Mouse (Mus musculus) neural tube, embryonic 14.5 days (tissue): Measurements from ENCODE around the gene Colgalt2. TPM values are rescaled to one million over a fixed set of nuclear protein-coding genes. Genes with fewer than 3 reads are reported as not detected.
A peak's percentile ranks its signal among the peaks of the same experiment; 100 is the strongest.

Experiments
- ATAC-seq: fragments of 200-750 bp; cut with Nextera tagmentation; 2 replicates; pipeline ENCODE4 v1.8.0; 2017; ENCODE audit warnings: low read depth, mild to moderate bottlenecking, moderate TSS enrichment, moderate library complexity
- H3K27ac ChIP-seq: fragments of 300-500 bp; sonication (generic); 2 replicates; pipeline ENCODE4 v1.5.1; 2014; ENCODE audit warnings: low read depth, mild to moderate bottlenecking, control low read depth, low read length, moderate library complexity, mixed read lengths
- H3K27me3 ChIP-seq: fragments of 300-500 bp; sonication (generic); 2 replicates; pipeline ENCODE4 v1.6.1; 2014; ENCODE audit warnings: low read length; ENCODE audit not compliant: control insufficient read depth, insufficient read depth
- H3K36me3 ChIP-seq: fragments of 300-500 bp; sonication (generic); 2 replicates; pipeline ENCODE4 v1.6.1; 2014; ENCODE audit warnings: low read length, mixed read lengths; ENCODE audit not compliant: control insufficient read depth, insufficient read depth
- H3K4me1 ChIP-seq: fragments of 300-500 bp; sonication (generic); 2 replicates; pipeline ENCODE4 v1.6.1; 2014; ENCODE audit warnings: low read length; ENCODE audit not compliant: control insufficient read depth, insufficient read depth
- H3K4me2 ChIP-seq: fragments of 300-500 bp; sonication (generic); 2 replicates; pipeline ENCODE4 v1.6.1; 2014; ENCODE audit warnings: mild to moderate bottlenecking, low read depth, low read length, control low read depth
- H3K4me3 ChIP-seq: fragments of 300-500 bp; sonication (generic); 2 replicates; pipeline ENCODE4 v1.5.1; 2014; ENCODE audit warnings: low read depth, low read length, control low read depth, mixed read lengths
- H3K9ac ChIP-seq: fragments of 300-500 bp; sonication (generic); replicated peaks from 2 replicates; pipeline ENCODE4 v1.6.1; 2014; ENCODE audit warnings: low read depth, mild to moderate bottlenecking, control low read depth, low read length, mixed read lengths
- H3K9me3 ChIP-seq: fragments of 300-500 bp; sonication (generic); 2 replicates; pipeline ENCODE4 v1.6.1; 2016; ENCODE audit warnings: low read length; ENCODE audit not compliant: control insufficient read depth
- WGBS: fragments of 180-500 bp; shearing (Covaris S2); extraction: QIAGEN DNeasy Blood & Tissue Kit; methylation state at CpG from one replicate; pipeline ENCODE4 v1.1.7; 2014; 5-methylcytosine and 5-hydroxymethylcytosine counted together
- polyA plus RNA-seq: library from polyadenylated mRNA; unstranded; fragments of >200 nt; fragmentation: Nextera tagmentation; extraction: Ambion mirVana; gene quantifications from 2 replicates; pipeline ENCODE4 v1.2.1, GENCODE M21; 2014

Gene Colgalt2
- polyA plus RNA-seq, 1 experiment from 2014 or later: 4.2 TPM

GRCm38 (mm10) chr1:152517057-152517570 lies 117.5 kb downstream of the Colgalt2 start:
- Histone ChIP-seq H3K27me3 (no peaks in the 10 kb centered on the region), H3K27ac (no peak overlapping the region), H3K9me3 (no peaks in the 10 kb centered on the region), H3K36me3 (no peaks in the 10 kb centered on the region), H3K4me2 (no peak overlapping the region), H3K9ac (no peak overlapping the region), H3K4me1 (no peaks in the 10 kb centered on the region), H3K4me3 (no peak overlapping the region)
- 86% methylated on average over 4 of the region's 4 CpGs for WGBS
- ATAC-seq: no peak

GRCm38 (mm10) chr1:152518971-152519370 lies 119.3 kb downstream of the Colgalt2 start:
- WGBS: 95% methylated on average over 8 of the region's 8 CpGs
- H3K36me3 ChIP-seq: peaks cover 1% of the 10 kb centered on the region; the same call in 1 of the 2 replicates
- no peak overlapping the region for H3K9ac ChIP-seq
- no peak overlapping the region for H3K4me2 ChIP-seq
- no peaks in the 10 kb centered on the region for H3K9me3 ChIP-seq
- no peaks in the 10 kb centered on the region for H3K4me1 ChIP-seq
- no peaks in the 10 kb centered on the region for H3K27me3 ChIP-seq
- no peak for ATAC-seq
- no peak overlapping the region for H3K27ac ChIP-seq
- H3K4me3 ChIP-seq: no peak overlapping the region

GRCm38 (mm10) chr1:152520798-152521575 lies 121.4 kb downstream of the Colgalt2 start:
- 78% methylated on average over 16 of the region's 16 CpGs for WGBS
- Histone ChIP-seq H3K4me3 (no peak overlapping the region), H3K4me1 (no peaks in the 10 kb centered on the region), H3K4me2 (no peak overlapping the region), H3K9ac (no peak overlapping the region), H3K27ac (no peak overlapping the region), H3K9me3 (no peaks in the 10 kb centered on the region), H3K36me3 (peaks cover 6% of the 10 kb centered on the region; the same call in 1 of the 2 replicates), H3K27me3 (no peaks in the 10 kb centered on the region)
- 0 out of 2 replicates have a peak, but pooled peaks have one; percentile 29 for ATAC-seq

- Histone ChIP-seq H3K4me1 (no peaks in the 10 kb centered on the region), H3K9me3 (no peaks in the 10 kb centered on the region), H3K9ac (no peak overlapping the region), H3K36me3 (peaks cover 6% of the 10 kb centered on the region; the same call in 1 of the 2 replicates), H3K27ac (no peak overlapping the region), H3K27me3 (no peaks in the 10 kb centered on the region), H3K4me2 (no peak overlapping the region), H3K4me3 (no peak overlapping the region)
- 92% methylated on average over 3 of the region's 3 CpGs for WGBS
- no peak for ATAC-seq
Observed at GRCm38 (mm10) chr1:152522226-152522625, 122.6 kb downstream of the Colgalt2 start.

GRCm38 (mm10) chr1:152523292-152523691 lies 123.7 kb downstream of the Colgalt2 start:
- peaks cover 6% of the 10 kb centered on the region; the same call in 1 of the 2 replicates for H3K36me3 ChIP-seq
- 86% methylated on average over 11 of the region's 11 CpGs for WGBS

GRCm38 (mm10) chr1:152524098-152524892 lies 124.7 kb downstream of the Colgalt2 start:
- H3K4me3 ChIP-seq: no peak overlapping the region
- WGBS: 88% methylated on average over 22 of the region's 22 CpGs
- H3K9ac ChIP-seq: no peak overlapping the region
- no peak overlapping the region for H3K4me2 ChIP-seq
- ATAC-seq: no peak
- no peaks in the 10 kb centered on the region for H3K27me3 ChIP-seq
- H3K4me1 ChIP-seq: no peaks in the 10 kb centered on the region
- no peak overlapping the region for H3K27ac ChIP-seq
- no peaks in the 10 kb centered on the region for H3K9me3 ChIP-seq
- H3K36me3 ChIP-seq: peaks cover 6% of the 10 kb centered on the region; the same call in 1 of the 2 replicates

More at GRCm38 (mm10) chr1:152523292-152523691, 123.7 kb downstream of the Colgalt2 start:
- no peak overlapping the region for H3K9ac ChIP-seq
- no peaks in the 10 kb centered on the region for H3K9me3 ChIP-seq
- no peaks in the 10 kb centered on the region for H3K27me3 ChIP-seq
- no peak overlapping the region for H3K4me3 ChIP-seq
- ATAC-seq: no peak
- H3K4me1 ChIP-seq: no peaks in the 10 kb centered on the region
- no peak overlapping the region for H3K4me2 ChIP-seq
- H3K27ac ChIP-seq: no peak overlapping the region

- no peak overlapping the region for H3K9ac ChIP-seq
- H3K36me3 ChIP-seq: peaks cover 6% of the 10 kb centered on the region; the same call in 1 of the 2 replicates
- ATAC-seq: peak; percentile 83; the same call in 1 of the 2 replicates
- 21% methylated on average over 6 of the region's 6 CpGs for WGBS
- no peak overlapping the region for H3K4me3 ChIP-seq
- H3K27me3 ChIP-seq: no peaks in the 10 kb centered on the region
- H3K4me1 ChIP-seq: no peaks in the 10 kb centered on the region
- no peak overlapping the region for H3K27ac ChIP-seq
- H3K4me2 ChIP-seq: no peak overlapping the region
- H3K9me3 ChIP-seq: no peaks in the 10 kb centered on the region
Observed at GRCm38 (mm10) chr1:152524987-152525648, 125.5 kb downstream of the Colgalt2 start.

GRCm38 (mm10) chr1:152526154-152526553 lies 126.5 kb downstream of the Colgalt2 start:
- H3K4me1 ChIP-seq: no peaks in the 10 kb centered on the region
- no peaks in the 10 kb centered on the region for H3K27me3 ChIP-seq
- no peak for ATAC-seq
- H3K9me3 ChIP-seq: no peaks in the 10 kb centered on the region
- no peak overlapping the region for H3K4me3 ChIP-seq
- H3K36me3 ChIP-seq: peaks cover 11% of the 10 kb centered on the region
- H3K27ac ChIP-seq: no peak overlapping the region
- 61% methylated on average over 9 of the region's 9 CpGs for WGBS
- H3K9ac ChIP-seq: no peak overlapping the region
- H3K4me2 ChIP-seq: no peak overlapping the region
